Mouse (Mus musculus) kidney, adult 2 months (tissue): ENCODE measurements at regions not wholly inside any gene's neighbourhood (a gene's known extent, or its start where the extent isn't known, plus 50 kb on each side); places are given as distances from the start of the nearest gene placed in this dataset.

Experiments used
- CTCF ChIP-seq: fragments of 200-500 bp; conservative IDR thresholded peaks from 2 replicates; pipeline ENCODE4 v1.5.1; 2011; ENCODE audit warnings: low read depth, mild to moderate bottlenecking, control low read depth, low read length, moderate library complexity, mixed read lengths; ENCODE audit not compliant: insufficient read depth, insufficient read length
- POLR2A ChIP-seq: fragments of 200-500 bp; IDR thresholded peaks from one replicate; pipeline ENCODE4 v1.6.1; 2011; ENCODE audit warnings: low read depth, low read length, control low read depth

GRCm38 (mm10) chr10:99456180-99456579, 193.1 kb downstream of the Dusp6 start:
- TF ChIP-seq CTCF: no peak
- TF ChIP-seq POLR2A: no peak
